Mouse (Mus musculus): Measurements from ENCODE around the gene Acp2.
"Not testable (repeated sequence)": the region's sequence is repeated elsewhere in the genome, so short reads cannot be mapped to it uniquely, and the experiment has no call there.

The Acp2 gene

DNA sequence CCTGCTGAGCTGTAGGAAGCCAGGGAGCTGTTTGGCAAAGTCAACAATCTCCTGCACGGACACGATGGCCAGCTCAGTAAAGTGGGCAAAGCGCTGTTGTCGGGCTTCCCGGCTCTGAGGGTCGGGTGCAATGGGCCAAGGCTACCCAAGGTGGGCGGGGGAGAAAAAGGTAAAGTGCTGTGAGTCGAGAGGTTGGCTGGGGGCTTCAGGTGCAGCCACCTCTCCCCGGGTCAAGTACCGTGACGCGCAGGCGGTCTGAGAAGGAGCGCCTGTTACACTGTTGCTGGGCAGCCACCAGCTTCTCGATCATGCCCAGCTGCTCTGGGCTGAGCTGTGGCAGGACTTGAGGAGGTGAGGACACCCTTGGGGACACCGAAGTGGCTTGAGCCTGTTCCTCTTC is 12.2 kb upstream of the Acp2 start:
- in situ Hi-C loops (cut with MboI, MseI): loop anchor here (5.0 kb wide), 1 partner anchor 38 kb away; no protein-coding TSS in a partner anchor

GRCm38 (mm10) chr2:91194624-91195332 is 7.9 kb upstream of the Acp2 start:
- in situ Hi-C loops (cut with MboI, MseI): loop anchor here (5.0 kb wide), 1 partner anchor 42 kb away; no protein-coding TSS in a partner anchor

DNA sequence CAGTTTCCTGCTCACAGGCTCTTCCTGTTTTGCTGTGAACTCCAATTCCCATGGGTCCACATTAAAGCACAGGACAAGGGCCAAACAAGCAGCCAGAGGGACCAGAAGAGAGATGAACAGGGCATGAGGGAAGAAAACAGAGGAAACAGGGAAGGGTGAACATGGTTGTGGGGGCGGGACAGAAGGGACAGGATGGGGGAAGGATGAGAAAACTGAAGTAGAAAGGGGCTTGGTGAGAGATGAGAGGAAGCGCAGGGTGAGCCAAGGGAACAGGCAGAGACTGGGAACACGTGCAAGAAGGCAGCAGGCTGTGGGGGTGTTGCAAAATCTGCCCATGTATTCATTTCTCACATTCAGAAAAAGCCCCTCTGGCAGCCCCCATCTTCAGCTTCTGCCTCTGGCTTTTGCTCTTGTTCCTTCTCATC is 6.1 kb upstream of the Acp2 start:
- in situ Hi-C loops (cut with MboI, MseI): no loop called here

DNA sequence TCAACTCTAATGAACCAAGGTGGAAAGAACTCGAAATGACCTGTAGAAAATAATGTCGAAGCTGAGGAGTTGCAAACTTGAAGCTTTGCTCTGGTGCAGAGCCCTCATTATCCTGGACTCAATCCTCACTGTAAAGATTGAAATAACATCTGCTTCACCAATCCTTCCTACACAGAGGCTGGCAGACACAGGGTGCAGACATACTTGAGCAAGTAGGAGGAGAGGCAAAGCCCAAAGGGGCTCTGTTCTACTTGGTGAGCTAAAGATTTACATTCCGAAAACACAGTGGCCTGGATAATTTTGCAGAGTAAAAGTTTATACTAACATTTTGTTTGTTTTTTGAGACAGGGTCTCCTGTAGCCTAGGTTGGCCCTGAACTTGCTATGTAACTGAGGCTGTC is 3.8 kb upstream of the Acp2 start:
- in situ Hi-C loops (cut with MboI, MseI): no loop called here

DNA sequence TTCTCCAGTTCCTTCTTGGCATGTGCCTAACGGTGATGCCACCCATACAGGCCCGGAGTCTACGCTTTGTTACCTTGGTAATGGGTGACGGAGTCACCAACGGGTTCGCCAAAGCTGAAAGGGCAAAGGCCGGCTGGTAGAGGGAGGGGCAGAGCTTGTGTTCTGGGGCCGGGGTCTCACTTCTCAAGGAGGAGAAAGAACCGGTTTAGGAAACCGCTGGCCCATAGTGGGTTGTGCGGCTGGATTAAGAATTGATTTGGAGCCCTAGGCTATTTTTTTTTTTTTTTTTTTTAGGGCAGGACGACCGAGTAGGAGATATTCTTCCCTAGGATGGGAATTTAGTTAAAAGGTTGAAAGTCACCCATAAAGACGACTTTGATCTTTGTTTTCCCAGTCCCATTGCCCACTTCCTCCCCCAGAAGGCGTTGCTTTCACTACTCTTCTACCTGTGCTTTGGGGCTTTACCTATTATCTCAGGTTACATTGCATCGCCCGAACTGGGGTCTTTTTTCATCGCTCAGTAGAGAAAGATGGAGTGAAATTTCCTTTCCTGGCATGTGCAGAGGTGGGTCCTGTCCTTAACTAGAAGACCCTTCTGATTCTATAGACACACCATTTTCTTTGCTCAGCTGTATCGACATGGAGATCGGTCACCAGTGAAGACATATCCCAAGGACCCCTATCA is 429 bp downstream of the Acp2 start:
- in situ Hi-C loops (cut with MboI, MseI): no loop called here

- in situ Hi-C loops (cut with MboI, MseI): no loop called here
These were observed 3.6 kb downstream of the Acp2 start for GRCm38 (mm10) chr2:91206254-91206775.

- in situ Hi-C loops (cut with MboI, MseI): no loop called here
These were observed 10.6 kb downstream of the Acp2 start for GRCm38 (mm10) chr2:91213311-91213710.

DNA sequence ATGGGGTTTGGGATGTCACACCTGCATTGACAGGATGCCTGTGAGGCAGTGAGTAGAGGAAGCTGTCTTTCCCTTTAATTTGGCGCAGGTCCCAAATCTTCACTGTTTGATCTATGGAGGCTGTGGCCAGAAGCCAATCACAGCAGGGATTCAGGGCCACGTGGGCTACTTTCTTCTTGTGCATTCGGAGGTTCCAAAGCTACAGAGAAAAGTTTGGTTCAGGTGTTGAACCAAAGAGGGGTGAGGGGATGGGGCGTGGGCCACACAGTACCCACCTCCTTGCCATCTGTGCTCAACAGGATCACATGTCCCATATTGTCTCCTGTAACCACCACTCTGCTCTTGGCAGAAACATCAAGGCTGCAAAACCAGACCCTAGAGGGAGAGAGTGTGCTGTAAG is 14.3 kb downstream of the Acp2 start:
- in situ Hi-C loops (cut with MboI, MseI): no loop called here

DNA sequence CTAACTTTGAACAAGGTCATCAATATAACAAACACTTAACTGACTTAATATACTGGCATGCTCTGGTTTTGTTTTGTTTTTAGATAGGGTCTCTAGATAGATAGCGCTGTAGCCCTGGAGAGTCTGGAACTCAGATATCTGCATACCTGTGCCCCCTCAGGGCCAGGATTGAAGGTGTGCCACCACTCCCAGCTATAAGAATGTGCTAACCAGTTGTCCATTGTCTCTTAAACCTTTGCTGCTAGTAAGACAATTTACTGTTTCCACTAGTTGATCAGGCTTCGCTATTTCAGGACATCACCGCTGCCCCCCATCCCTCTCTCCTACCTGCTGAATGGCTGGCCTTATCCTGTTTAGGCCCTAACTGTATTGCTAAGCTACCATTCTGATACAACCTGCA is 17.8 kb downstream of the Acp2 start:
- in situ Hi-C loops (cut with MboI, MseI): no loop called here

- in situ Hi-C loops (cut with MboI, MseI): no loop called here
These were observed 20.9 kb downstream of the Acp2 start for GRCm38 (mm10) chr2:91223614-91224013.

DNA sequence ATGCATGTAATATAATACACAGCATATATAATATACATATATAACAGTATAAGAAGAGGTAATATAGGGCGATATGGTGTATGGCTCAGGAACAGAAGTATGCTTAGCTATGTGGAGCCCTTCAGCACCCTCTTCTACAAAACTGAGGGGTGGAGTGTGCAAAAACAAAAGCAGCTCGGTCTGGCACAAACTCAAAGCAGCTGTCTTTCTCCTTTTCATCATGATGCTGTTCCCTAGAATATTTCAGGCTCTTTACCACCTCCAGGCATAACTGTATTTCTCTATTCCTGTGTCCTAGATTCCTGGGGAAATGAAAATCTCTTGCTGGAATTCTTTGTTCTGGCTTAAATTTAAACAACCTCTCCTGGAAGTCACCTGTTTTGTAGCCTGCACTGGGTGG is 27.1 kb downstream of the Acp2 start:
- in situ Hi-C loops (cut with MboI, MseI): no loop called here

GRCm38 (mm10) chr2:91236601-91237510 is 34.2 kb downstream of the Acp2 start, which contains the start of gene Ddb2:
Ddb2 (minus strand) TSS chr2:91236982.
- in situ Hi-C loops (cut with MboI, MseI): no loop called here

GRCm38 (mm10) chr2:91237511-91238080 is 34.9 kb downstream of the Acp2 start:
- in situ Hi-C loops (cut with MboI, MseI): not testable (repeated sequence)

- in situ Hi-C loops (cut with MboI, MseI): no loop called here
These were observed 39.9 kb downstream of the Acp2 start for GRCm38 (mm10) chr2:91242547-91242946.

- in situ Hi-C loops (cut with MboI, MseI): no loop called here
These were observed 40.7 kb downstream of the Acp2 start for GRCm38 (mm10) chr2:91243416-91243815.

GRCm38 (mm10) chr2:91244557-91245228 is 42.0 kb downstream of the Acp2 start:
- in situ Hi-C loops (cut with MboI, MseI): no loop called here

DNA sequence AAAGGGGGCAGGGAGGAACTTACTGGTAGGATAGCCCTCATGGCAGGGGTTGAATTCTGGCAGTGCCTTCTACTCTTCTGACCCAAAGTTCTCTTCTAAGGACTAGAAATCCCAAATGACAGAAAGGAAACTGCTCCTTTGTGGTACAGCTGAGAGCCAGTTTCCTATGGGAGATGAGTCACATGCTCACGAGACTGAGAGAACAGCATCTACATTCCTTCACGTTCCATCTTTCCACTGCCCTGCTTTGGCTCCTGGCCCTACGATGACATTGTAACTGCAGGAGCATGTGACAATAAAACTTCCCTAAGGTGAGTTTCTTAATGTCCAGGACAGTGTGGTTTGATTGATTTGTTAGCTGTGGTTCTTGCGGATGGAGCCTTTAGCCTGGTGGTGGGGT is 45.7 kb downstream of the Acp2 start:
- in situ Hi-C loops (cut with MboI, MseI): no loop called here

GRCm38 (mm10) chr2:91252001-91252400 is 49.3 kb downstream of the Acp2 start:
- in situ Hi-C loops (cut with MboI, MseI): no loop called here

DNA sequence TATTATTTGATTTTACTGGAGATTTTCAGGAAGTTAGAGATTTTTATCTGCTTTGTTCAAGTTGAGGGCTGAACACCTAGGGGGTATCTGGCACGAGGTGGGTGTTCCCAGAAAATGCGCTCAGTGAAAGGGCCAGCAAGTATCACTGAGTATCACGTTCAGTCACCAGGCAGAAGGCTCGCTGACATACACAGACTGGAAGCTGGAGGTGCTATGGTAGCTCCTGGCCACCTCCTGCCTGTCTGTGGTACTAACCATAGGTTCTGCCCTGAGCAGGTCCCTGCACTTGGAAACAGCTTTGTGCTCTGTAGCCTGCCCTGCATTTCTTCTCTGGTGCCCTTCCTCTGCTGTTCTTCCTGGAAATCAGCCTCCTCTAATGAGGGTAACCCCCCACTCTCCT is 49.8 kb downstream of the Acp2 start:
- in situ Hi-C loops (cut with MboI, MseI): no loop called here

GRCm38 (mm10) chr2:91254725-91255380 is 52.2 kb downstream of the Acp2 start:
- in situ Hi-C loops (cut with MboI, MseI): no loop called here
